Mouse (Mus musculus) cortical plate, adult 2 months (tissue): Measurements from ENCODE around the gene Pank4. TPM values are rescaled to one million over a fixed set of nuclear protein-coding genes. Genes with fewer than 3 reads are reported as not detected.
A peak's percentile ranks its signal among the peaks of the same experiment; 100 is the strongest.

Experiments
- H3K27ac ChIP-seq: fragments of 200-500 bp; 2 replicates; pipeline ENCODE4 v1.5.1; 2012; ENCODE audit warnings: low read length, control low read depth, inconsistent platforms; ENCODE audit not compliant: insufficient read depth
- H3K4me1 ChIP-seq: fragments of 200-500 bp; 2 replicates; pipeline ENCODE4 v1.6.1; 2011; ENCODE audit warnings: low read length; ENCODE audit not compliant: control insufficient read depth, insufficient read depth
- H3K4me3 ChIP-seq: fragments of 200-500 bp; 2 replicates; pipeline ENCODE4 v1.5.1; 2011; ENCODE audit warnings: mild to moderate bottlenecking, low read length, control low read depth; ENCODE audit not compliant: insufficient read depth
- CTCF ChIP-seq: fragments of 200-500 bp; IDR thresholded peaks from 2 replicates; pipeline ENCODE4 v1.5.1; 2011; ENCODE audit warnings: mild to moderate bottlenecking, control low read depth, low read length; ENCODE audit not compliant: insufficient read depth; ENCODE audit errors: extremely low read depth
- POLR2A ChIP-seq: fragments of 200-500 bp; IDR thresholded peaks from 2 replicates; pipeline ENCODE4 v1.6.1; 2011; ENCODE audit warnings: mild to moderate bottlenecking, low read length, control low read depth; ENCODE audit not compliant: insufficient read depth; ENCODE audit errors: extremely low read depth
- polyA plus RNA-seq: library from polyadenylated mRNA; depleted of rRNA; stranded (reverse); fragments of >200 nt; gene quantifications from 2 replicates; pipeline ENCODE4 v1.2.3, GENCODE M21; 2012

Gene Pank4
- polyA plus RNA-seq, 1 experiment, result 64.5 TPM

DNA sequence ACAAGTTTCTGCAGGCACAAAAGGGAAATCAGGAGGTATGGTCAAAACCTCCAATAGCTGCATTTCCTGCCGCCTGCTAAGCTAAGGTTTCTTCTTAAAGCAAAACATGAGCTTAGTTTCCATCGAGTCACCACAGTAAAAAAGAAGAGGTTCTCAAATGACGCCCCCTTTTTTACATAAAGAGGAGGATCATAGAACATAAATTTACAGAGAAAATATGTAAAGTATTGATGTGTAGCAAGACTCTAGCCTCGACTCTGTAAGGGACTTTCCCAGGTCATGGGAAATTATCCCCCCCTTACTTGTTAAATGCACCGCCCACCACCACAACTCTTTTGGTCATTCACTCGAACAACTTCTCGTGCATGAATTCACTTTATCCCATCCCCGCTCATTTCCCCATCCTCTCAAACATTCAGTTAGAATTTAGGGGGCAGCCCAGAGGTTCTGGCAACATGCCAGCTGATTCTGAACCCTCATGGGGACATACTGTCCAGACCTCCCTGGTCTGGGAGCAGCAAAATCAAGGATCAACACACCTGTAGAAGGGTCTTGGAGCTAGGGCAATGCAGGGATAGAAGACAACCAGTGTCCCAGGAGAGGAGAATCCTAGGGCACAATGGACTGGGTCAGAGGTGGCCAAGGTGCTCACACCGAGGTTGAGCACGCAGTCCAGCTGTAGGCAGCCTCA is 21.1 kb upstream of the Pank4 start:
- Histone ChIP-seq H3K27ac (no peak overlapping the region), H3K4me3 (no peak overlapping the region), H3K4me1 (no peaks in the 10 kb centered on the region)
- no peak for TF ChIP-seq CTCF
- TF ChIP-seq POLR2A, result no peak

DNA sequence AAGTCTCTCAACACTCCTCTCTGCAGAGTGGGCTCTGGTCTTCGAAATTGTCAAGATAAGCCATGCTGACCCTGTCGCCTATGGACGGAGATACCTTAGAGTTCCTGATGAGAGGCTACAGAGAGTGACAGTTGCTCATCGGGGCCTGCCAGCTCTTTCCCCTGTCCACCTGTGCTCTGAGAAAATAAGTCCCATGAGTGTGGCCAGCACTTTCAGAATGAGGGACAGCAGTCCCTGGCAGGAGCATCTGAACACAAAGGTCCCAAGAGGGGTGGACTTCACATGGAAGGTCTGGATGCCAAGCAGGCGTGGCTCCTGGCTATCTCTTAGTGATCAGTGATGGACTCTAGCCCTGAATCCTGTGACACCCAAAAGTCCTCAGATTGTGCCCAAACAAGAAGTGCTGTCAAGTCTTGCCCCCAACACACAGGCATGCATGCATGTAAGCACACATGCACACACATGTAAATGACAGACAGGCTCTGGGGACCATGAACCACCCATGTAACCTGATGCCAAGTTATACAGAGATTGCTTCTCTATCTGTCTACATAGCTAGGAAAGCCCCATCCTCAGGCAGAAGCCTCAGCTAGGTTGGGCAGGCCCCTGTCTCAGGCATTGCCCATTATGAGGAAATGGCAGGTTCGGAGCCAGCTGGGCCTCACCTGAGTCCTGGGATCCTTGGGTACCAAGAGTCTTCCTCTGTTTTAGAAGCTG is 20.4 kb upstream of the Pank4 start:
- TF ChIP-seq POLR2A, result no peak
- TF ChIP-seq CTCF, result no peak
- H3K4me1 ChIP-seq, result no peaks in the 10 kb centered on the region

DNA sequence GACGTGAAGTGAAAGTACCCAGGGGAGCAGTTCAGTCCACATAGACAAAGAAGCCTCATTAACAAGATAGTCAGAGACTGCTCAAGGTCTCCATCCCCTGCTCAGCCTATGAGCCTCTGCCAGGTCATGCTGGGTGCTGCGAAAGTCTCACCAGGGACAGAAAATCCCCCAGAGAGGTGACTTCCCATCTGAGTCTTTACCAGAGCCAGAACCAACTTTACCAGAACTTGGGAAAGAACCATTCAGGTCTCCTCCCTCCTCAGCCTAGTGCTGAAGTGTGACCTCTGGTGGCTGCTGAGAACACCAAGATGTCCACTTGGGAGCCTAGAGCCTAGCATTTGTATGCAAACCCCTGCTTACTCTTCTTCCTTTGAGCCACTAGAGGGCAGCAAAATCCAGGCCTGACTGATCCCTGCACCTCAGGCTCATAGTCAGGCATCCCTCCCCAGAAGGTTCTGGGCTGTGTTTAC is 19.8 kb upstream of the Pank4 start:
- H3K4me3 ChIP-seq, result no peak overlapping the region
- no peaks in the 10 kb centered on the region for H3K4me1 ChIP-seq
- no peak for TF ChIP-seq POLR2A
- peak; percentile 98 for TF ChIP-seq CTCF
- no peak overlapping the region for H3K27ac ChIP-seq

More for the DNA sequence above, 20.4 kb upstream of the Pank4 start:
- H3K27ac ChIP-seq, result no peak overlapping the region
- H3K4me3 ChIP-seq, result no peak overlapping the region

DNA sequence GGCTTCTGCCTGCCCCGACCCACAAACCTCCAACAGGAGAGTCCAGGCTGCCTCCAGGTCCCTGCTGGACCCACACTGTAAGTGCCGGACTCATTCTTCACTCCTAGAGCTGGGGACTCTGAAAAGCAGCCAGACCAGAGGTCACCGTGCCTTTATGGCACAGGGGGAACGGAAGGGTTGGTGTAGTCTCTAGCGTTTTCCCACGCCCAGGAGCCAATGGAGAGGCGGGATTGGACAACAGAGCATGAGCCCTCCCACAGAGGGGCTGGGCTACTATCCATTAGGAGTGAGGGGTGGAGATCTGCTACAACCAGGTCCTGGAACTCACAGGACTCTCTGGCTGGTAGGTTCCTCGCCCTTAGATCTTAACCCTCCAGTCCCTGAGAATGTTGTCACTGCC is 17.6 kb upstream of the Pank4 start:
- TF ChIP-seq POLR2A (peak; percentile 55; the same call in 1 of the 2 replicates), CTCF (no peak)
- Histone ChIP-seq H3K4me3 (peak overlapping the region; percentile 0), H3K4me1 (no peaks in the 10 kb centered on the region), H3K27ac (no peak overlapping the region)

DNA sequence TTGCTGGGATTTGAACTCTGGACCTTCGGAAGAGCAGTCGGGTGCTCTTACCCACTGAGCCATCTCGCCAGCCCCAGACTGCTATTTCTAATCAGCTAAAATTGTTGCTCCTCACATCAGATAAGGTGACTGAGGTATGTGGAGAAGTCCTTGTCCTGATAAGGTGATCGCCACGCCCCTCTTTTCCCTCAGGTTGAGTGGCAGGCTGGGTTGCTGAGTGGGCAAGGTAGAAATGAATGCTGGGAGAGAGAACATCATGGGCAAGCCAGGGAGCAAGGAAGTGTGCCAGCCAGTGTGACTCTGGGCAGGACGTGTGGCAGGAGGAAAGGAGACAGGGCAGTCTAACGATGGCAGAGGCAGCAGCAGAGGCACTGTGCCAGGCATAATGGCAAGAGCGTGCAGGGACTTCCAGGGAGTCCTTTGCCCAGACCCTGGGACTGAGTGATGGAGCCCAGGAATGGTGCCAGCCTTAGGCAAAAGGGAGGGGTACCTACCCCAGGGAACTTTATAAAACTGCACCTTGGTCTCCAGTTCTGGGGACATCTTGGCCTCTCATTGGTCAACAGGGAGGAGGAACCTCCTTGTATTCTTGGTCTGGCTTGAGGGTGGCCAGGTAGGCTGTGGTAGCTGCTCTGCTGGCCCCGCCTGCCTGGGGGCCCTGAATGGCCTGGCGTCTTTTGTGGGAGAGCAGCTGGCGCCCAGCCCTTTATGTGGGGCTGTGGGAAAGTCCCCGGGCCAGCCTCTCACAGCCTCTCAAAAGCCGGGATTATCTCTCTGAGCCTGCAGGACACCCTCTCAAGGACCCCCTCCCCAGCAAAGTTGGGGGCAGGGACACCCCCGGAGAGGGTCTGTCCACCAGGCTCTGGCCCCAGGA is 15.6 kb upstream of the Pank4 start:
- TF ChIP-seq POLR2A (no peak), CTCF (no peak)

DNA sequence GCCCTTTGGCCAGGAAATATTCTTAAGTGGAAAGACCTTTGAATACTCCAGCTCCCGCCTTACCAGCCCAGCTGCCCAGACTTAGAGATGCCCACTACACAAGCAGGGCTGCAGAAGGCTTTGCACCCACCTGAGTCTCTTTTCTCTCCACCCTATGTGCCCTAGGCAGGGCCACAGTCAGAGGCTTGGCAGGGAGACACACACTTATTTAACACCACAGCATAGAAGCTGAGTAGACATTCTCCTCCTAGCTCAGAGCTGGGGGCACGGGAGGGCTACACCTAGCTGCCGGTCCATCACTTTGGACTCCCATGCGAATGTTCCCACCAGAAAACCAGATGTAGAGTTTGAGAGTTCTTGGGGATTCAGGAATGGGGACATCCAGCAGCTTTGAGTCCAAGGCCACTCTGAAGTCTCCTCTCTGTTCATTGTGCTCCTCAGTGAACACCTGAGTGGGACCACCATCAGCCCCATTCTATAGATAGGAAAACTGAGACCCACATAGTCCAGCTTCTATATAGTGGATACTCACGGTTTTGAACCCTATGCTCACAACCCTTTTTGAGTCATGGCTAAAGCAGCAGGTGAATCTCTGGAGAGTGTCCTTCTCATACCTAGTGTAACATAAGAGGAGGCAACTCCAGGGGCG is 14.9 kb upstream of the Pank4 start:
- H3K4me3 ChIP-seq, result no peak overlapping the region
- TF ChIP-seq CTCF, result no peak
- TF ChIP-seq POLR2A, result no peak
- no peaks in the 10 kb centered on the region for H3K4me1 ChIP-seq
- no peak overlapping the region for H3K27ac ChIP-seq

More for the DNA sequence above, 15.6 kb upstream of the Pank4 start:
- H3K4me1 ChIP-seq, result no peaks in the 10 kb centered on the region
- H3K27ac ChIP-seq, result no peak overlapping the region
- no peak overlapping the region for H3K4me3 ChIP-seq

DNA sequence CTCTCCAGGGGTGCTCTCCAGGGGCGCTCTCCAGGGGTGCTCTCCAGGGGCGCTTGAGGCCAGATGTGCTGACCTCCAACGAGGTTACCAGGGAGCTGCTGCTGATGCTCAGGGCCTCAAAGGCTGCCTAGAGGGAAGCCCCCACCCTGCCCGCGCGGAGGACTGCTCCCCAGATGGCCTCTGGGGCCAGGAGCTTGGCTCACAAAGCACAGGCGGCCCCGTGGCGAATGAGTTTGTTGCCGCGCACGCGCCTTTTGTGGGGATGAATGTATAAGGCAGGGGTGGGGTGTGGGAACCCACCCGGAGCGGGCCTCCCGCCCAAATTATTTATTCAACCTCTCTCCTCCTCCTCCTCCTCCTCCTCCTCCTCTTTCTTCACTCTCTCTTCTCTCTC is 14.3 kb upstream of the Pank4 start:
- TF ChIP-seq CTCF (no peak), POLR2A (no peak)
- no peaks in the 10 kb centered on the region for H3K4me1 ChIP-seq
- H3K27ac ChIP-seq, result no peak overlapping the region
- no peak overlapping the region for H3K4me3 ChIP-seq

DNA sequence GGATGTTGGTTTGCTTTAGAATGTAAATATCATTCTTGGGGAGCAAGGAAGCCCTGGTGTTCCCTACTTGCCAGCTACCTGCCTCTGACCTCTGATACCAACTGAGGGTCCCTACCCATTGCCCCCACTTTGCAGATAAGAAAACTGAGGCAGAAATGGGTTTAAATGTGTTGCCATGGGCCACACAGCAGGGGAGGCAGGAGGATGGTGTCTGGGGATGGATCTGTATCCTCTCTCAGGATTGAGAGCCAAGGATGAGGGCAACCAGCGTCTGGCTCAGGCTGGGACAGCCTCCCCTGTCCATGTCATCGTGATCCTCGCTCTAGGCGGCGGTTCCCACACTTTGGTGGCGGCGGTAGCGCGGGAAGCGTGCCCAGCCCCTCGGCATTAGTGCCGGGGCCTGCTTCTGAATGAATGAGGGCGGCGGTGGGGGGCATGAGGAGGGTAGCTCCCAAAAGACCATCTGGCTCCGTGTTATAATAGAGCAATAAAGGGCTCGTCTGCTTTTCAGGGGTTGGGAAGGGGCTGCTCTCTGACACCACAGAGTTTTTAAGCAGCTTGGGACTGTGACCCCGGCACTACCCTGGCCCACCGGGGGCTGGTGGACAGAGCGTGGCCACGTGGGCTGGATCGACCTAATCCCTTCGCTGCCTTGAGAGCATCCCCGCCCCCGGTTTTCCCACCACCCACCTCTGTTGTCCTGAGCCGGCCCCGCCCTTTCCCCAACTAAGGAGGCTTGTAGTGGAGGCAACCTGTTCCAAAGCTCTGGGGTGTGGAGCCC is 11.3 kb upstream of the Pank4 start:
- H3K4me3 ChIP-seq, result no peak overlapping the region
- TF ChIP-seq CTCF (no peak), POLR2A (no peak)
- peaks cover 2% of the 10 kb centered on the region; the same call in 1 of the 2 replicates for H3K4me1 ChIP-seq
- H3K27ac ChIP-seq, result no peak overlapping the region

DNA sequence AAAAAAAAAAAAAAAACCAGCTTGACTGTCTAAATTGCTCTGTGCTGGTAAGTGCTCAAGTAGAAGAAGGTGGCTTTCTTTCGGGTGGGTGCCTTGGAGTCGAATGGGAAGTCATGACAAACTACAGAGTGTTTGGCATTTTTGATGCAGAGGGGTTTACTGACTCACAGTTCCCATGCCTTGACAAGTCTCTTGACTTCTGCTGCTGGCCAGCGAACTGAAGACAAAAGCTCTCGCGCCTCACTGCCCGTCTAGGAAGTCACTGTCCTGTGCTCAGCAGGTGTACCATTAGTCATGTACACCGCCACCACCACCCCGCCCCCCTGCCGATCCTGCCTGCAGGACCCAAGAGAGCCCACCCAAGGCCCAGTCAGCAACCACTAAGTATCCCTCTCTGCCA is 7.3 kb upstream of the Pank4 start:
- Histone ChIP-seq H3K4me1 (peaks cover 2% of the 10 kb centered on the region), H3K27ac (peak overlapping the region; percentile 63), H3K4me3 (no peak overlapping the region)
- TF ChIP-seq CTCF (no peak), POLR2A (no peak)
